In genomic region chr11:78831716-78832115, GRCm38 (mm10) we compare ENCODE assay signal across 11 mouse cellular contexts. TPM values are rescaled to one million over a fixed set of nuclear protein-coding genes. Genes with fewer than 3 reads are reported as not detected.
DNase-seq lines count a peak whose midpoint lies in the region.
"Had no signal": no experiment of that assay in that cellular context is flagged by ENCODE, and none has a peak within 500 bp of the region (broad histone marks: within the 10 kb centered on the region; RNA-seq: fewer than 3 reads in every experiment).

No protein-coding gene starts in this region.

- H3K27me3 ChIP-seq in heart, embryonic 10.5 days (ENCODE audit: insufficient read depth, poor library complexity, severe bottlenecking) = no peaks in the 10 kb centered on the region

- intact Hi-C loops in heart, postnatal 36 days (cut with DNase I) = no loop called here
- intact Hi-C loops in left cerebral cortex, postnatal 36 days (cut with DNase I) = no loop called here
- intact Hi-C loops in gastrocnemius, postnatal 14 days (cut with DNase I; ENCODE audit: low total_unique reads) = no loop called here

- no peak overlapping the region for H3K4me3 ChIP-seq in heart, embryonic 10.5 days
- H3K4me3 ChIP-seq: midbrain, embryonic 10.5 days had no signal

- H3K4me1 ChIP-seq in heart, embryonic 10.5 days = peaks cover 72% of the 10 kb centered on the region

- H3K27ac ChIP-seq in heart, embryonic 10.5 days = peak overlapping the region; percentile 73; the same call in 1 of the 2 replicates
- H3K27ac ChIP-seq: stomach, postnatal 0 days had no signal

- WGBS in heart, embryonic 10.5 days = 85% methylated on average over 4 of the region's 4 CpGs

- no peaks in the 10 kb centered on the region for H3K9me3 ChIP-seq in heart, embryonic 10.5 days
- H3K9me3 ChIP-seq: midbrain, embryonic 10.5 days had no signal

- no peaks in the 10 kb centered on the region for H3K36me3 ChIP-seq in heart, embryonic 10.5 days
- H3K36me3 ChIP-seq: midbrain, embryonic 10.5 days had no signal

- DNase-seq in heart, embryonic 10.5 days (ENCODE audit: low spot score) = no peak
- no peak for DNase-seq in heart, postnatal 36 days
- peak; percentile 35 for DNase-seq in lung, postnatal 36 days
- no peak for DNase-seq in lung, postnatal 14 days
- peak; percentile 65 to 69 for DNase-seq in left cerebral cortex, postnatal 36 days (ENCODE audit: low spot score in 2 of 2)
- no peak for DNase-seq in gastrocnemius, postnatal 14 days
- no peak for DNase-seq in thymus, postnatal 25 days
- DNase-seq in adrenal gland, adult 2 months = no peak
- DNase-seq: cerebellum, adult 11 months had no signal

RNA-seq across cellular contexts. Expression of gene Lyrm9, which starts 5.3 kb away (rescaled TPM):
- 25.9 and 36.8 TPM in 2 replicates for polyA plus RNA-seq in heart, embryonic 10.5 days (2016; fragmentation: Nextera tagmentation; extraction: Ambion mirVana)
- total RNA-seq in heart, postnatal 36 days (2021) = 10 to 100 TPM; 34.7 to 36.5 TPM
- 10 to 100 TPM; 25.9 to 29.8 TPM for total RNA-seq in left cerebral cortex, postnatal 36 days (2021)
- total RNA-seq in gastrocnemius, postnatal 14 days (2021) = 10 to 100 TPM; 11.5 to 14.2 TPM
- 10 to 100 TPM; 47.7 to 51.1 TPM for total RNA-seq in adrenal gland, adult 2 months (2021)
- 40.0 and 49.3 TPM in 2 replicates for polyA plus RNA-seq in adrenal gland, adult 2 months (2012; rRNA removed)

Comparison
In these comparisons a context has a peak if more than half of its experiments do, and no peak if none do; other contexts are left out.
1. DNase-seq: peak in lung, postnatal 36 days (single experiment) and left cerebral cortex, postnatal 36 days (2 of 2); none in heart, embryonic 10.5 days (single experiment), heart, postnatal 36 days (0 of 2), lung, postnatal 14 days (single experiment), gastrocnemius, postnatal 14 days (single experiment), thymus, postnatal 25 days (single experiment) and adrenal gland, adult 2 months (single experiment).